9 mouse cellular contexts compared by ENCODE assay signal in genomic region chr11:33827829-33828206, GRCm38 (mm10).
A peak's percentile ranks its signal among the peaks of the same experiment; 100 is the strongest.
DNase-seq lines count a peak whose midpoint lies in the region; ATAC-seq and TF ChIP-seq lines count a peak whose summit lies in the region.
"Had no signal": no experiment of that assay in that cellular context is flagged by ENCODE, and none has a peak within 500 bp of the region (broad histone marks: within the 10 kb centered on the region; RNA-seq: fewer than 3 reads in every experiment).

No protein-coding gene starts in this region.

- peak; percentile 33 for DNase-seq in adrenal gland, postnatal 25 days
- no peak for DNase-seq in adrenal gland, postnatal 4 days (ENCODE audit: low spot score in 2 of 2)
- DNase-seq in cerebellum, adult 11 months, result peak; percentile 88
- DNase-seq in hindbrain, embryonic 14.5 days (ENCODE audit: low spot score), result peak; percentile 53
- no peak for DNase-seq in heart, adult 11 months
- DNase-seq in heart, adult 2 months, result no peak
- DNase-seq: lung, adult 18-20 months had no signal

- intact Hi-C loops in heart, adult 2 months (cut with DNase I), result no loop called here

- no peak overlapping the region; the same call in 1 of the 2 replicates for H3K9ac ChIP-seq in hindbrain, embryonic 14.5 days
- no peak overlapping the region for H3K9ac ChIP-seq in midbrain, embryonic 15.5 days
- no peak overlapping the region for H3K9ac ChIP-seq in kidney, embryonic 15.5 days
- H3K9ac ChIP-seq in heart, adult 2 months (ENCODE audit: low read depth, low read length), result no peak overlapping the region

- no peak overlapping the region; the same call in 1 of the 2 replicates for H3K4me2 ChIP-seq in hindbrain, embryonic 14.5 days (replicated peaks)
- peak overlapping the region; percentile 14 for H3K4me2 ChIP-seq in midbrain, embryonic 15.5 days
- H3K4me2 ChIP-seq in kidney, embryonic 15.5 days, result no peak overlapping the region

- no peaks in the 10 kb centered on the region for H3K36me3 ChIP-seq in hindbrain, embryonic 14.5 days (replicated peaks; ENCODE audit: control insufficient read depth, insufficient read depth)
- no peaks in the 10 kb centered on the region for H3K36me3 ChIP-seq in midbrain, embryonic 15.5 days (replicated peaks)
- H3K36me3 ChIP-seq in kidney, embryonic 15.5 days, result no peaks in the 10 kb centered on the region
- H3K36me3 ChIP-seq in heart, adult 2 months (ENCODE audit: control insufficient read depth, insufficient read depth, low read length), result no peaks in the 10 kb centered on the region

- H3K9me3 ChIP-seq in hindbrain, embryonic 14.5 days (ENCODE audit: control insufficient read depth, low read length), result no peaks in the 10 kb centered on the region
- no peaks in the 10 kb centered on the region for H3K9me3 ChIP-seq in midbrain, embryonic 15.5 days
- no peaks in the 10 kb centered on the region for H3K9me3 ChIP-seq in kidney, embryonic 15.5 days (replicated peaks)

- TF ChIP-seq CTCF in heart, adult 2 months (IDR thresholded peaks at IDR 0.05), result no peak

- 43% methylated on average over 6 of the region's 6 CpGs for whole genome bisulfite sequencing in hindbrain, embryonic 14.5 days
- 50% methylated on average over 6 of the region's 6 CpGs for WGBS in midbrain, embryonic 15.5 days
- WGBS in kidney, embryonic 15.5 days, result 81% methylated on average over 6 of the region's 6 CpGs
- WGBS in heart, adult 2 months, result 44% methylated on average over 6 of the region's 6 CpGs

- no peak overlapping the region for H3K4me3 ChIP-seq in hindbrain, embryonic 14.5 days (replicated peaks; ENCODE audit: low read length)
- no peak overlapping the region for H3K4me3 ChIP-seq in midbrain, embryonic 15.5 days
- H3K4me3 ChIP-seq in kidney, embryonic 15.5 days (replicated peaks), result no peak overlapping the region
- no peak overlapping the region for H3K4me3 ChIP-seq in heart, adult 2 months

- no peaks in the 10 kb centered on the region for H3K27me3 ChIP-seq in hindbrain, embryonic 14.5 days (ENCODE audit: control insufficient read depth, insufficient read depth, low read length)
- H3K27me3 ChIP-seq in midbrain, embryonic 15.5 days (replicated peaks), result no peaks in the 10 kb centered on the region
- no peaks in the 10 kb centered on the region for H3K27me3 ChIP-seq in kidney, embryonic 15.5 days
- no peaks in the 10 kb centered on the region for H3K27me3 ChIP-seq in heart, adult 2 months (ENCODE audit: control insufficient read depth, insufficient read depth, low read length)

- no peak for TF ChIP-seq POLR2A in heart, adult 2 months (IDR thresholded peaks at IDR 0.05; ENCODE audit: insufficient read depth, low read depth, low read length)

- TF ChIP-seq EP300 in heart, adult 2 months (IDR thresholded peaks at IDR 0.05; ENCODE audit: insufficient read depth, low read depth, low read length), result no peak

- peak overlapping the region; percentile 78 for H3K27ac ChIP-seq in hindbrain, embryonic 14.5 days
- peak overlapping the region; percentile 81 for H3K27ac ChIP-seq in midbrain, embryonic 15.5 days
- no peak overlapping the region for H3K27ac ChIP-seq in kidney, embryonic 15.5 days
- H3K27ac ChIP-seq in heart, adult 2 months, result no peak overlapping the region

- H3K79me2 ChIP-seq in heart, adult 2 months (replicated peaks; ENCODE audit: control insufficient read depth, insufficient read depth, low read length), result no peaks in the 10 kb centered on the region

- H3K4me1 ChIP-seq in hindbrain, embryonic 14.5 days (replicated peaks; ENCODE audit: control insufficient read depth, insufficient read depth, low read length), result peaks cover 30% of the 10 kb centered on the region
- peaks cover 18% of the 10 kb centered on the region for H3K4me1 ChIP-seq in midbrain, embryonic 15.5 days
- 0 out of 2 replicates have a peak, but pooled peaks cover 9% of the 10 kb centered on the region for H3K4me1 ChIP-seq in kidney, embryonic 15.5 days
- no peaks in the 10 kb centered on the region for H3K4me1 ChIP-seq in heart, adult 2 months (ENCODE audit: control insufficient read depth, insufficient read depth, low read length)

- ATAC-seq in hindbrain, embryonic 14.5 days (ENCODE audit: low FRiP score), result no peak
- ATAC-seq in midbrain, embryonic 15.5 days (replicated peaks), result peak; percentile 40; the same call in 1 of the 2 replicates
- ATAC-seq in kidney, embryonic 15.5 days (replicated peaks; ENCODE audit: low FRiP score), result no peak

Comparison
In these comparisons a context has a peak if more than half of its experiments do, and no peak if none do; other contexts are left out.
1. DNase-seq: peak in adrenal gland, postnatal 25 days (single experiment), cerebellum, adult 11 months (single experiment) and hindbrain, embryonic 14.5 days (single experiment); none in adrenal gland, postnatal 4 days (0 of 2), heart, adult 11 months (single experiment) and heart, adult 2 months (0 of 2).
2. H3K27ac ChIP-seq: peak in hindbrain, embryonic 14.5 days (single experiment) and midbrain, embryonic 15.5 days (single experiment); none in kidney, embryonic 15.5 days (single experiment) and heart, adult 2 months (single experiment).